Mouse (Mus musculus): ENCODE data around the gene Tcf7l1.

- TF ChIP-seq POLR2A (IDR thresholded peaks at IDR 0.05; ENCODE audit: borderline replicate concordance, control insufficient read depth, low read depth, low read length) (no peak), CTCF (IDR thresholded peaks at IDR 0.05; ENCODE audit: control insufficient read depth, insufficient read depth, low read length) (no peak)
Measured at GRCm38 (mm10) chr6:72676376-72676775, 112.7 kb downstream of the Tcf7l1 start.

All from bone marrow, adult 2 months (tissue).